Mouse (Mus musculus): ENCODE data around the gene Yars2. TPM values are rescaled to one million over a fixed set of nuclear protein-coding genes. Genes with fewer than 3 reads are reported as not detected.

Yars2 gene
- 27.5 and 27.6 TPM in 2 replicates for polyA plus RNA-seq (2015; fragmentation: Nextera tagmentation; extraction: Ambion mirVana)

DNA sequence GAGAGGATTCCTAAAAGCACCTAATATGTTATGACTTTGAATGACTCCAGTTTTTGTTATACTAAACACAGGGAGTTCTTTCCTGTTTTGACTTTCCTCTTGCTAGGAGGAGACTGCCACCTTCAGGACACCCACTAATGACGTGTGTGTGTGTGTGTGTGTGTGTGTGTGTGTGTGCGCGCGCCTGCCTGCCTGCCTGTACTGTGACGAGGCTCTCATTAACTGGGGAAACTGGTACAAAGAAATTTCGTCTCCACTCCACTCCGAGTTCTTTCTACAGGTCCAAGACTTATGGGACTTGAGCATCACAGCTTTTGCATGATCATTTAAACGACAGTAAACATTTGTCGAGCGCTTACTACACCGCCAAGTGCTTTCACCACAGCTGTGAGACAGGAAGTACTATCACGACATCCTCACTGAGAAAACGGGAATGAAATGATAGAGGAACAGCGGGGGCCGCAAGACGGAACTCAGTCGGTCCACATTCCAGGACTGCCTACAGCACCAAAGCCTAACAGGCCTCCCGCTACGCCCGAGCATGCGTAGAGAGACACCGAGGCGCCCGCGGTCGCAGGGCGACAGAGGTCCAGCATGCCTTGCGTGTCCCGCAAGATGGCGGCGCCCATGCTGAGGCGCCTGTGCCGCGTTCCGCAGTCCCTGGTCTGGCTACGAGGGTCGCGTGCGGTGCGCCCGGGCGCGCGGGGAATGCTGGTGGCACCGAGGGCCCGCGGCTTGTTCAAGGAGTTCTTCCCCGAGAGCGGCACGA is at the start of gene Yars2:
TSS of gene Yars2 (plus strand) at position 597 of the 769 bp plus-strand sequence.
- ATAC-seq (ENCODE audit: low FRiP score), result peak; percentile 99
- Histone ChIP-seq H3K36me3 (peaks cover 6% of the 10 kb centered on the region), H3K4me3 (peak within 1 kb of the TSS; percentile 96), H3K4me2 (peak within 1 kb of the TSS; percentile 84), H3K27ac (peak within 1 kb of the TSS; percentile 92), H3K9me3 (no peaks in the 10 kb centered on the region), H3K4me1 (replicated peaks) (peaks cover 15% of the 10 kb centered on the region), H3K27me3 (no peaks in the 10 kb centered on the region), H3K9ac (peak within 1 kb of the TSS; percentile 85)
- WGBS, result 0% methylated on average over 50 of the region's 50 CpGs

DNA sequence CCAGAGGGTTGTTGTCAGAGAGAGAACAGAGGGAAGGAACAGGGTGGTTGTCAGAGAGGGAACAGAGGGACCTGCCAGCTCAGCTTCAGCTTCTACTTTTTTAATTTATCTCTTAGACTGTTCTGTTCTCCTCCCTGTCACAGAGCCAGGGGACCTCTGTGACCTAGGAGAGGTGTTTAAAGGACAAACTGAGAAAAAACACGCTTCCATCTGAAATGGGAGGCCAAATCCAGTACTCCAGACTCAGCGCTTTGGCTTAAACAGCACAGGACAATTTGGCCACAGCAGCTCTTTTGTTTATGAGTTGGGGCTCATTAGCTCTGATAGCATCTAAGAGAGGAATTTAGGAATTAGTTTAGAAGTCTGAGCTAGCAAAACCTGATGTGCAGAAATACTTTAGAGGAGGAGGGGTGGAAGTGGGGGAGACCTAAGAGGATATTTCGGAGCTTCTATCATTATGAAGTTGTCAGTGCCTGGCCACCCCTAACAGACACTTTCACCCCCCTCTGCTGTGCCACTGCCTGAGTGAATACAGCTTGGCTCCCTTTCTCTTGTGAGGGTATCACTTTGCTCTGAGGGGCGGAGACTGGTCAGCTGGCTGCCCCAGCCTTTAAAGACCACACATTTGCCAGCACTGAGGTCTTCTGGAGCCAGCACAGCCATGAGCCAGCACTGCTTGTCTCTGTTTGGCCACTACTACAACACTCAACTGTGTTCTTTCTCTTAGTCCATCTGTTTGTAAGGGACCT is 49.3 kb upstream of the Yars2 start:
- Histone ChIP-seq H3K27ac (no peak overlapping the region), H3K36me3 (no peaks in the 10 kb centered on the region), H3K9me3 (no peaks in the 10 kb centered on the region), H3K27me3 (no peaks in the 10 kb centered on the region), H3K4me1 (replicated peaks) (0 out of 2 replicates have a peak, but pooled peaks cover 4% of the 10 kb centered on the region), H3K4me2 (no peak overlapping the region), H3K4me3 (no peak overlapping the region), H3K9ac (no peak overlapping the region)
- no peak for ATAC-seq (ENCODE audit: low FRiP score)
- WGBS, result 40% methylated on average over 4 of the region's 4 CpGs

DNA sequence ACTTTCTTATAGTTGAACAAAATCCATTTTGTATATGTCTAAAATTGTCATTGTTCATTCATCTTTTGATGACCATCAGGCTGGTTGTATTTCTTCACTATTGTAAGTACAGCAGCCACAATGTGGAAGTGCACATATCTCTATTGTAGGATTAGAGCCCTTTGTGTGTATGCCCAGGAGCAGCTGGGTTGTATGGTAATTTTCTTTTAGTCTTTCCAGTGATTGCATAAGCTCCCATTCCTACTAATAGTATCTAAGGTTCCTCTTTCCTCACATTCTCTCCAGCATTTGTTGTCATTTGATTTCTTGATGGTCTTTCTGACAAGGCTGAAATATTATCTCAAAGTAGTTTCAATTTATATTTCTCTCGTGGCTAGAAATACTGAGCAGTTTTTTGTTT is 47.5 kb upstream of the Yars2 start:
- Histone ChIP-seq H3K9me3 (no peaks in the 10 kb centered on the region), H3K4me2 (no peak overlapping the region), H3K9ac (no peak overlapping the region), H3K36me3 (no peaks in the 10 kb centered on the region), H3K4me1 (replicated peaks) (0 out of 2 replicates have a peak, but pooled peaks cover 4% of the 10 kb centered on the region), H3K27me3 (no peaks in the 10 kb centered on the region), H3K4me3 (no peak overlapping the region), H3K27ac (no peak overlapping the region)
- ATAC-seq (ENCODE audit: low FRiP score), result no peak
- WGBS, result 68% methylated on average over 1 of the region's 1 CpGs

- Histone ChIP-seq H3K4me3 (no peak overlapping the region), H3K27me3 (no peaks in the 10 kb centered on the region), H3K9me3 (no peaks in the 10 kb centered on the region), H3K4me1 (replicated peaks) (0 out of 2 replicates have a peak, but pooled peaks cover 4% of the 10 kb centered on the region), H3K27ac (no peak overlapping the region), H3K36me3 (no peaks in the 10 kb centered on the region), H3K9ac (no peak overlapping the region), H3K4me2 (no peak overlapping the region)
- ATAC-seq (ENCODE audit: low FRiP score), result no peak
- 24% methylated on average over 7 of the region's 7 CpGs for WGBS
Observed at GRCm38 (mm10) chr16:16255874-16256273, 46.9 kb upstream of the Yars2 start.

GRCm38 (mm10) chr16:16256672-16257071 is 46.1 kb upstream of the Yars2 start:
- ATAC-seq (ENCODE audit: low FRiP score), result no peak
- no peaks in the 10 kb centered on the region for H3K36me3 ChIP-seq
- WGBS, result 72% methylated on average over 1 of the region's 1 CpGs
- H3K4me3 ChIP-seq, result no peak overlapping the region
- H3K27me3 ChIP-seq, result no peaks in the 10 kb centered on the region
- no peak overlapping the region for H3K27ac ChIP-seq
- H3K4me1 ChIP-seq (replicated peaks), result 0 out of 2 replicates have a peak, but pooled peaks cover 4% of the 10 kb centered on the region
- H3K9ac ChIP-seq, result no peak overlapping the region
- no peaks in the 10 kb centered on the region for H3K9me3 ChIP-seq
- no peak overlapping the region for H3K4me2 ChIP-seq

DNA sequence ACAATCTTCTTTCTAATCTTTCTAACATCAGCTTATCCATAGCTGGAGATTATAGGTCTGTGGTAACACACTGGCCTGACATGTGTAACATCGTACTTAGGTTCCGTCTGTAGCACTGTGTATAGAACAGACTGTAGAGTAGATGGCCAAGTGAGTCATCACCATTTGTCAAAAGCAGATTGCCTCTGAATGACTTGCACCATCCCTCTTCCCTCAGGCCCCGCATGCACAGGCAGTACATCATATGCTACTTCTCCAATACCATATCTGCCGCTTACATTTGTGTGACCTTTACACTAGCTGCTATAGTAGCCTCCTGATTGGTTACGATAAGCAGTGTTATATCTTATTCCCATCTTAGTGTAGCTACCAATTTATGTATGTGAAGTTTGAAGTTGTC is 41.9 kb upstream of the Yars2 start:
- 98% methylated on average over 5 of the region's 5 CpGs for WGBS
- H3K4me2 ChIP-seq, result no peak overlapping the region
- no peak for ATAC-seq (ENCODE audit: low FRiP score)
- H3K9me3 ChIP-seq, result no peaks in the 10 kb centered on the region
- H3K4me3 ChIP-seq, result no peak overlapping the region
- H3K9ac ChIP-seq, result no peak overlapping the region
- no peaks in the 10 kb centered on the region for H3K27me3 ChIP-seq
- H3K4me1 ChIP-seq (replicated peaks), result 0 out of 2 replicates have a peak, but pooled peaks cover 3% of the 10 kb centered on the region
- H3K36me3 ChIP-seq, result no peaks in the 10 kb centered on the region
- no peak overlapping the region for H3K27ac ChIP-seq

DNA sequence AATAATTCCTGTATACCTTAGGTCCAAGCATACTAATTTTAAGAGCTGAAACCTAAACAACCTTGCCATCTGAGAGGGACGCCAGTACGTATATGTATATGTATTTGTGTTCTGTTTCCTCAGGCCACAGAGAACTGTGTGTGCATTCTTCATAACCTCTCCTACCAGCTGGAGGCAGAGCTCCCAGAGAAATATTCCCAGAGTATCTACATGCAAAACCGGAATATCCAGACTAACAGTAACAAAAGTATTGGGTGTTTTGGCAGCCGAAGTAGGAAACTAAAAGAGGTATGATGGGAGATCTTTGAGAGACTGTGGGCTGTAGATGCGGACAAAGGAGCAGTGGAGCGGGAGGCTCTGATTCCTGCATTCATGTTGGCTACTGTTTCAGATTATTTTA is 41.3 kb upstream of the Yars2 start:
- Histone ChIP-seq H3K4me3 (no peak overlapping the region), H3K4me1 (replicated peaks) (no peaks in the 10 kb centered on the region), H3K27me3 (no peaks in the 10 kb centered on the region), H3K9ac (no peak overlapping the region), H3K4me2 (no peak overlapping the region), H3K36me3 (no peaks in the 10 kb centered on the region), H3K9me3 (no peaks in the 10 kb centered on the region), H3K27ac (no peak overlapping the region)
- ATAC-seq (ENCODE audit: low FRiP score), result no peak
- WGBS, result 95% methylated on average over 6 of the region's 6 CpGs

- no peak overlapping the region for H3K4me2 ChIP-seq
- H3K27me3 ChIP-seq, result no peaks in the 10 kb centered on the region
- ATAC-seq (ENCODE audit: low FRiP score), result no peak
- no peak overlapping the region for H3K9ac ChIP-seq
- 92% methylated on average over 3 of the region's 3 CpGs for WGBS
- no peak overlapping the region for H3K27ac ChIP-seq
- H3K36me3 ChIP-seq, result no peaks in the 10 kb centered on the region
- H3K4me1 ChIP-seq (replicated peaks), result no peaks in the 10 kb centered on the region
- no peaks in the 10 kb centered on the region for H3K9me3 ChIP-seq
- no peak overlapping the region for H3K4me3 ChIP-seq
Observed at GRCm38 (mm10) chr16:16262436-16262835, 40.3 kb upstream of the Yars2 start.

DNA sequence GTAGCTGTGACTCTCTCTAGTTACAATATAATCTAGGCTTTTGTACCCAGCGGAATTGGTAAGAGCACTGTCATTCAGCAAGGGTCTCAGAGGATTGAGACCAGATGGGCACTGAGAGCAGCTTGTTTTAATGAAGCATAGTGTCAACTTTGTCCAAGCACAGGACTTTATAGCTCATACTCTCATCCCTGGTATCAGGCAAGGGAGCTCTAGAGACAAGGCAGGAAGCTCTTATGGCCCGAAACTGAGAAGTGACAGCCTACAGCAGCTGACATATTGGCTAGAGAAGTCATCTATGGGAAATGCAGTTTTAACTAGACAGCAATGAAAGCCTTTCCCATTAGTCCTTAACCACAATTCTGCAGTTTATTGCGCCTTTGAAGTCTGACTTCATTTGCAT is 29.8 kb upstream of the Yars2 start:
- Histone ChIP-seq H3K27ac (no peak overlapping the region), H3K36me3 (no peaks in the 10 kb centered on the region), H3K27me3 (no peaks in the 10 kb centered on the region), H3K4me3 (no peak overlapping the region), H3K4me2 (no peak overlapping the region), H3K9ac (no peak overlapping the region), H3K9me3 (no peaks in the 10 kb centered on the region), H3K4me1 (replicated peaks) (peaks cover 5% of the 10 kb centered on the region; the same call in 1 of the 2 replicates)
- 29% methylated on average over 3 of the region's 3 CpGs for WGBS
- no peak for ATAC-seq (ENCODE audit: low FRiP score)

- Histone ChIP-seq H3K9ac (no peak overlapping the region), H3K36me3 (no peaks in the 10 kb centered on the region), H3K4me3 (no peak overlapping the region), H3K9me3 (no peaks in the 10 kb centered on the region), H3K27me3 (no peaks in the 10 kb centered on the region), H3K27ac (no peak overlapping the region), H3K4me2 (no peak overlapping the region), H3K4me1 (replicated peaks) (peaks cover 5% of the 10 kb centered on the region; the same call in 1 of the 2 replicates)
- WGBS, result 89% methylated on average over 6 of the region's 6 CpGs
- no peak for ATAC-seq (ENCODE audit: low FRiP score)
Observed at GRCm38 (mm10) chr16:16273752-16274151, 29.0 kb upstream of the Yars2 start.

- Histone ChIP-seq H3K27ac (peak overlapping the region; percentile 92), H3K4me3 (peak overlapping the region; percentile 96), H3K4me2 (peak overlapping the region; percentile 84), H3K9me3 (no peaks in the 10 kb centered on the region), H3K27me3 (no peaks in the 10 kb centered on the region), H3K9ac (peak overlapping the region; percentile 85), H3K36me3 (peaks cover 9% of the 10 kb centered on the region), H3K4me1 (replicated peaks) (peaks cover 15% of the 10 kb centered on the region)
- ATAC-seq (ENCODE audit: low FRiP score), result peak; percentile 82
- under 1% methylated on average over 54 of the region's 61 CpGs for WGBS
Observed at GRCm38 (mm10) chr16:16303138-16303827, 518 bp downstream of the Yars2 start.

GRCm38 (mm10) chr16:16303888-16304287 is 1.1 kb downstream of the Yars2 start:
- Histone ChIP-seq H3K9ac (peak overlapping the region; percentile 85), H3K9me3 (no peaks in the 10 kb centered on the region), H3K4me3 (peak overlapping the region; percentile 96), H3K27ac (no peak overlapping the region), H3K27me3 (no peaks in the 10 kb centered on the region), H3K4me1 (replicated peaks) (peaks cover 15% of the 10 kb centered on the region), H3K36me3 (peaks cover 9% of the 10 kb centered on the region), H3K4me2 (peak overlapping the region; percentile 84)
- 18% methylated on average over 7 of the region's 7 CpGs for WGBS
- ATAC-seq (ENCODE audit: low FRiP score), result no peak

Data from hindbrain, embryonic 13.5 days (tissue).